Mouse (Mus musculus) monocyte, adult 2 months (primary cell): Measurements from ENCODE around the gene Sowahd.
A peak's percentile ranks its signal among the peaks of the same experiment; 100 is the strongest.
"Not testable (repeated sequence)": the region's sequence is repeated elsewhere in the genome, so short reads cannot be mapped to it uniquely, and the experiment has no call there.

ENCODE experiments used
- DNase-seq, 2 experiments: peaks; one replicate each; pipeline ENCODE4 v3.0.0; 2022; ENCODE audit warnings: low spot score in 2 of 2, low read depth in 1 of 2

Gene Sowahd

DNA sequence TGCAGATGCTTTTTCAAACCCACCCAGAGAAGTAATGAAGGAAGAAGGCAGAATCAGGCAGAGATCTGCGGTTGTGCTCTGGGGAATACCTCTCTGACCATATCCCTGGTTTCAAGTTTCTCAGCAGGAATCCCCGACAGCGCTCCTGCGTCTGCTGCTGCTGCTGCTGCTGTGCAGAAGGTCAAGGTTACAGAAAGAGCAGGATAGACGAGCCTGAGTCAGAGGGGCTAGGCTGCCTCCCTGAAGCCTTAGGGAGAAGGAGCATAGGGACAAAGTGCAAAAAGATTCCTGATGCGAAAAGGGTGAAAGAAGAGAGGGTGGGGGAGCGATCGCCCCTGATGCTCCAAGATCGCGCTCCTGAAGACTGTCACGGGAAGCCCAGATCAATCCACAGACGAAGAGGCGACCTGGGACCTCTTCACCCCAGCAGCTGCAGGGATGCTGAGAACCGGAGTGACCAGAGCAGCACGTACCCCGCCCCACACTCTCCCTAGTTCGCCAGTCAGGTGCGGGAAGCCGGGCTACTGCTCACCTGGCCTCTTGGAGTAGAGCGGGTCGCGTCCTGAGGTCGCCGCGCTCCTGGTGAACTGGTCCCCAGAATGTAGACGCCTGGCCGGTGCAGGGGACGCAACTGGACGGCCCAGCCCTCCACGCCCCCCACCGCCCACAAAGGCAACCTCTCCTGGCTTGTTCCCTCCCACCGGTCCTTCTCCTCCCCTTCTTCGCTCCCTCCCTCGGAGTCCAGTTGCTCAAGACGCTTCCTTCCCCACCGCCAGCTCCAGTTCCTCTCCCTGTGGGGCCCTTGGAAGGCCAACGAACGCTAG lies at the start of gene Sowahd:
Sowahd (plus strand) TSS at position 780 of the 824 bp plus-strand sequence.
- no peak for DNase-seq

DNA sequence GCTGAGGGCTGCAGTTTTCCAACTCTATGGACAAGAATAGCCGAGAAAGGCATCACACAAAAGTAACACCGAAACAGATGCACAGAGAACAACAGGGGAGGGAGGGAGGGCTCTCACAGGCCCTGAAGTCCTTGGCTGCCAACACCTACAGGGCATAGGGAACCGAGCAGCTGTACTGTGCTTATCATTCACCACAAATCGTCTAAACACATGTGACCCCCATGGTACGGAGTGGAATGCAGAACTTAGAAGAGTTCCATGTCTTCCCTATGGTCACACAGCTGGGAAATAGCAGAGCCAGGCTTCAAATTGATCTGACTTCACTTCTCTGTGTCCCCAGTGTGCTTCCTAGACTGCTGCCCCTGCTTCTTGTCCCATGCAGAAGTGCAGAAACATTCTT lies 34.8 kb upstream of the Sowahd start:
- DNase-seq, result no peak

- no peak for DNase-seq
These were observed 30.4 kb upstream of the Sowahd start for GRCm38 (mm10) chrX:37018150-37018654.

DNA sequence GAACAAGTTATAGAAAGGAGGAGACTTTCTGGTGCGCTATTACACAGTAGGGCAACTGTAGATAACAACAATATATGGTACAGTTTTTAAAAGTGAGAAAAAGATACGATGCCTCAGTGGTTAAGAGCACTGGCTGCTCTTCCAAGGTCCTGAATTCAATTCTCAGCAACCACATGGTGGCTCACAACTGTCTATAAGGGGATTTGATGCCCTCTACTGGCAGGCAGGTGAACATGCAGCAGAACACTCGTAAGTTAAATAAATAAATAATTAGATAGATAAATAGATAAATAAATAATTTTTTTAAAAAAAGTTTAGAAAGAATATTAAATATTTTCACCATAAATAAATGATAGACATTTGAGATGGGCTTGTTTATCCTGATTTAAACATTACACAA lies 29.6 kb upstream of the Sowahd start:
- no peak for DNase-seq

DNA sequence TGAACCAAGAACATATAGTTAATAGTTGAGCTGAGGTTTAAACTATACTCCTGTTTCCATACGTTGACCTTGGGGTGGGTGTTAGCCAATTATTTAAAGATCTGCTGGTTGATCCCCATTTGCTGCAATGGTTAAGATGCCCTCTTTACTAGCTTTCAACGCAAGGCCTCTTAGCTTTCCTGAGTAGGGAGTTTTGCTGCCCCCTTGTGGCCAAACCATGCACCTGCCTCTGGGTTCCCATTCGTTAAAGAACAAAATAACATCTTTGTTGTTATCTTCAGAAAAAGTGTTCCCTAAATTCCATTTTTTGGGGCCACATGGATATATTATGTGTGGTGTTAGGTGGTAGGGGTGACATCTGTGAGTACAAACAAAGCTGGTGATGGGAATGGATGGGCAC lies 26.0 kb upstream of the Sowahd start:
- peak in 1 of 2 experiments; percentile 33 for DNase-seq

GRCm38 (mm10) chrX:37023652-37024309 lies 24.9 kb upstream of the Sowahd start:
- DNase-seq, result no peak

- no peak for DNase-seq
These were observed 20.3 kb upstream of the Sowahd start for GRCm38 (mm10) chrX:37028378-37028777.

GRCm38 (mm10) chrX:37042726-37043125 lies 5.9 kb upstream of the Sowahd start:
- peak in 1 of 2 experiments; percentile 23 for DNase-seq

GRCm38 (mm10) chrX:37048890-37049823 lies 512 bp downstream of the Sowahd start:
- DNase-seq, result no peak

DNA sequence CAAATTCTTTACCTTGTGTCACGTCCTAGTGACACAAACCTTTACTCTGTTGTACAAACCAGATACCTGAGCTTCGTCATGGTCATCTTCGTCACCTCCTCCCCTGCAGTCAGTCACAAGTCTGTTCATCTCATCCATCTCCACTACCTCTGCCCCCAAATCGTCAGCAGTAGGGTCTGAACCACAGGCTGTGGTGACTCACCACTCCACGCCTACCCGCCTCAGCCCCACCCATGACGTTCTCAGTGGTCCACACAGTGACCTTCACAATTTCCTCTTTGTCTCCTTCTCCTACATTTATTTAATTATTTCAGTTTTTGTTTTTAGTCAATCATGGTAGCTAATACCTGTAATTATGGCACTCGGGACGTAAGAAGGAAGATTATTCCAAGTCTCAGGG lies 15.3 kb downstream of the Sowahd start:
- no peak for DNase-seq

DNA sequence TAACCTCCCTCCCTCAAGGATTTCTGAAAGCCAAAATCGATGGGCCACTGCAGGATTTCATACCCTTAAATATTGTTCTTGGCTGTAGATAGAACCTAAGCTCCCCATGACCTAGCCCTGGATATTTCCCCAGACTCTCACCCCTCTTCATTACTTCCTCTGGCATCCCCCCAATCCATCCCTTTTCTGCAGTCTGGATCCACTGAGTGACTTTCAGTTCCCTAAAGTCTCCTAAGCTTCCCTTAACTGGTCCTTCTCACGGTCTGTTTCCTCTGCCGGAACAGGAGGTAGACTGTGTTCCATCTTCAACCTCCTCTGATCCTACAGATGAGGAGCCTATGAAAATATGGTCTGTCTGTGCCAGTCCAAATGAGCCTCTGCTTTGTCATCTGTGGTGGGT lies 18.7 kb downstream of the Sowahd start:
- DNase-seq, result no peak

- DNase-seq, result no peak
These were observed 20.1 kb downstream of the Sowahd start for GRCm38 (mm10) chrX:37068766-37069165.

DNA sequence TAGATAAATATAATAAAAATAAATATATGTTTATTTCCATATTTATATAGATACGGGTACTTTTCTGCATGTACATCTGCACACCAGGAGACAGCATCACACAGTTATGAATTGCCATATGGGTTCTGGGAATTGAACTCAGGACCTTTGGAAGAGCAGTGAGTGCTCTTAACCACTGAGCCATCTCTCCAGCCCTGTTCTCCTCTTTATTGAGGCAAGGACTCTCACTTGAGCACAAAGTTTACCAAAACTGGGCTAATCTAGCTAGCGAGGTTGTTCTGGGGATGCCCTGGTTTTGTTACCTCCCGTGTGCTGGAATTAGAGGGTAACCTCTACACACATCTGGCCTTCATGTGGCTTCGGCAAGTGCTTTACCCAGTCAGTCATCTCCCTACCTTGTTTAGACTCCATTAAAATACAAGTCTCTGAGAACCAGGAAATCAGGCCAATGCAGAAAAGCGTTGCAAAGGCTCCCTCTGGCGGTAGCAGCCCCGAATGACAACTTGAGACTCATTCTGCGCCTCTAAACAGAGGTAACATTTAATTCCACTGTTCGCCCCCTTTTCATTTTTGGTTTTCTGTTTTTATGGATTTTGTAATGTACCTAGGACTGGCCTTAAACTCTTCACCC lies 25.7 kb downstream of the Sowahd start:
- peak in 1 of 2 experiments; percentile 34 for DNase-seq

DNA sequence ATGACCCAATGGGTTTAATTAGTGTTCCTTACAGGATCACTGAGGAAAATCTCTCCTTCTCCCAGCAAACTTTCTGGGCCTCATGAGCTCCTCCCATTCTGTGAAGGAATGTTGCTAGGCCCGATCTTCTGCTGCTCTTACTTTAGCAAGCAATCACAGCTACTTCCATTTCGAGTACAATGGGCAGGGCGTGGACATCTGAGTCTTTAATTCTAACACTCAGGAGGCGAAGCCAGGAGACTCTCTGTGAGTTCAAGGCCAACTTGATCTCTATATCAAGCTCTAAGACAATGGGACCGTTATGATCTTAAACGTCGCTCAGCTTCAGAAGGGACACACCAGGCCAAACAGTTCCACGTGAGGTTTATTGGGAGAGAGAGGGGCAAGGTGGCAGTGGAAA lies 28.0 kb downstream of the Sowahd start:
- no peak for DNase-seq

DNA sequence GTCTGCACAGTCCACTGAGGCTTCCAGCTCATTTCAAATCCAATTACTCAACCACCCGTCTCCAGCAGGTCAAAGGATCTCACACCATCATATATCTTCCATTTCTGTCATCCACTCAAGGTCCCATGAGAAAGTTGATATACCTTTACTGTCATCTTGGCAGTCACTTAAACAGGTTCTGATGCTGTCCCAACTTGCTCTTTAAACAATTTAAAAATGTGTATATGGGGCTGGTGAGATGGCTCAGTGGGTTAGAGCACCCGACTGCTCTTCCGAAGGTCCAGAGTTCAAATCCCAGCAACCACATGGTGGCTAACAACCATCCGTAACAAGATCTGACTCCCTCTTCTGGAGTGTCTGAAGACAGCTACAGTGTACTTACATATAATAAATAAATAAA lies 31.7 kb downstream of the Sowahd start:
- not testable (repeated sequence) for DNase-seq

GRCm38 (mm10) chrX:37081194-37081593 lies 32.5 kb downstream of the Sowahd start:
- DNase-seq, result no peak

- no peak for DNase-seq
These were observed 35.8 kb downstream of the Sowahd start for GRCm38 (mm10) chrX:37084318-37084926.

- DNase-seq, result peak; percentile 64 to 79
These were observed 36.4 kb downstream of the Sowahd start, which contains the start of gene Rpl39 for GRCm38 (mm10) chrX:37084927-37085660. Gene Rpl39 (minus strand): TSS chrX:37085402.

DNA sequence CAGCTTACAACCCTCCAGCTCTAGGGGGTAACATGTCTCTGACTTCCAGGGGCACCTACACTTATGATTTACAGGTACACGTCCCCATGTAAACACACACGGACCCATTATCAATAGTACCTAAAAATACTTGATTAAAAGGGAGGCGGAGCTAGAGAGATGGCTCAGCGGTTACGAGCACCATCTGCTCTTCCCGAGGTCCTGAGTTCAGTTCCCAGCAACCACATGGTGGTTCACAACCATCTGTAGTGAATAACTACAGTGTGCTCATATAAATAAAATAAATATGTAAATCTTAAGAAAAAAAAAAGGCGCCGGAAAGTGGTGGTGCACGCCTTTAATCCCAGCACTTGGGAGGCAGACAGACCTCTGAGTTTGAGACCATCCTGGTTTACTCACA lies 37.0 kb downstream of the Sowahd start:
- no peak for DNase-seq

DNA sequence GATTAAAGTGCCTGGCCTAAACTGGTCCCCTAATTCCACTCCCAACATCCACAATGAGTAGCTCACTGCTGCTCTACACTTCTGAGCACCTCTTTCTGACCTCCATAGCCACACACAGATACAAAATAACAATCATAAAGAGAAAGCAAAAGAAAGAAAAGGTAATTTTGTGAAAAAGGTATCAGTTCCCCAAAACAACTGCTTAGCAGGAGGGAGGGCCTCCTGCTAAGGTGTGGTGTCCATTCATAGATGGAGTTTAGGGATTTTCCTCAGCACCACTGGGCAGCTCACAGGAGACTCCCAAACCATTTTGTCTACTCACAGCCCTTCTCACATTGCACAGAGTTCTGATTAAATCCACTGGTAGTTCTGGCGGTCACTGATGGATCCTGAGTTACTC lies 40.1 kb downstream of the Sowahd start:
- no peak for DNase-seq
